Mouse (Mus musculus) naive thymus-derived CD4-positive, alpha-beta T cell, adult 2 months (primary cell): Measurements from ENCODE around the gene Lmo7.

Experiments
- DNase-seq: peaks from one replicate; pipeline ENCODE4 v3.0.0-alpha.2; 2011; ENCODE audit warnings: low read depth

The Lmo7 gene

DNA sequence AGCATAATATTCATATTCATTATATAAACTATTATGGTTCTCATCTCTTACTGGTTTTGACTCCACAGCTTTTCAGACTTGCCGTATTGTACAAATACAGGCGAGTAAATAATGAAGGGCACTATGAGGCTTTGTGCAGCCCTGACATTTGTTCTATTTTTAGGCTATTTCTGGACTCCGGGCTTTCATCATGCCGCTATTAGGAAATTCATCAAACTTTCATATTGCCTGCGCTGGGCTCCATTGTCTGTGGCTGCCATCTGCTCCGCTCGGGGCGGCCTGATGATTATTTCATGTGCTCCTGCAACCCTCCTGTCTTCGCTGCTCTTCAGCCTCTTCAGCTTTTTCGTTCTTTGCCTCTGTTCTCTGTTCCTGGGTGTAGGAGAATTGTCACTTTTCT, 50.3 kb downstream of the Lmo7 start:
- DNase-seq, result no peak

DNA sequence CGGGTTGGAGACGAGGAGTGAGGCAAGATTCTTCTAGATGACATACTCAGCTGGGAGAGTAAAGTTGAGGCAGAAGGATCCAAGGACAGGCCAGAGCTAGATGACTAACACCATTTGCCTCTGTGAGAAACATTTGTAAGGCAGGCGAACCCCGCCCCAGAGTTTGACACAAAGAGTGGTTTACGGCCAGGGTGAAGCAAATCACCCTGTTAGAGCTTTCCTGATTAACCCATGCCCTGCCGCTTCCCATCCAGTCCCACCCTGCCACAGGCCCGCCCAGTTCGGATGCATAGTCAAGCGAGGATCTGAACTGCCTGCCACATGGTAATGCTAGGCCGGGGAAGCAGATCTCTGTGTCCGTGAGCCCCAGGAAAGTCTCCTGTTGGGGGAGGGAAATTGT, 51.5 kb downstream of the Lmo7 start:
- DNase-seq, result no peak

DNA sequence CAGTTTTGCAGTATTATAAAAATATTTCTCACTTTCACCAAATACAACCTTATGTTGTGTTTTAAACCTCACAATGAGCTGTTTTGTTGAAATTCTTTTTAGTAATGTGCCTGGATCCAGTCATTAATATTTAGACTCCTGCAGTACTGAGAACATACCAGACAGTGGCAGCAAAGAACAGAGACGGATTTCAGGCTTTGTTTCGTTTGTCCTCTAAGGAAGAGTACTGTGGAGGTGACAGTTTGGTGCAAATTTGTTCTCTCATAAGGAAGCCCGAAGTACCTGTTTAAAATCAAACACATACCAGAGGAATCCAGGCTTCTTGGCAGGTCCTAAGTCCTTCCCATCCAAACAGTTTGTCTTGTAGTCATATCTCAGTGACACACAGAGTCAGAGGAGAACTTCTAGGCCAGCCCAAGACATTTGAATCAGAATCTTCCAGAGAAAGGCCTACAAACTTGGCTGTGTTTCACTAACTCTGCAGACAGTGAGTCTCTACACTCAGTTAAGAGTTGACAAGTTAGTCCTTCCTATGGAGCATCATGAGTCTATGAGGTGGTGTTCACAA, 52.3 kb downstream of the Lmo7 start:
- no peak for DNase-seq

DNA sequence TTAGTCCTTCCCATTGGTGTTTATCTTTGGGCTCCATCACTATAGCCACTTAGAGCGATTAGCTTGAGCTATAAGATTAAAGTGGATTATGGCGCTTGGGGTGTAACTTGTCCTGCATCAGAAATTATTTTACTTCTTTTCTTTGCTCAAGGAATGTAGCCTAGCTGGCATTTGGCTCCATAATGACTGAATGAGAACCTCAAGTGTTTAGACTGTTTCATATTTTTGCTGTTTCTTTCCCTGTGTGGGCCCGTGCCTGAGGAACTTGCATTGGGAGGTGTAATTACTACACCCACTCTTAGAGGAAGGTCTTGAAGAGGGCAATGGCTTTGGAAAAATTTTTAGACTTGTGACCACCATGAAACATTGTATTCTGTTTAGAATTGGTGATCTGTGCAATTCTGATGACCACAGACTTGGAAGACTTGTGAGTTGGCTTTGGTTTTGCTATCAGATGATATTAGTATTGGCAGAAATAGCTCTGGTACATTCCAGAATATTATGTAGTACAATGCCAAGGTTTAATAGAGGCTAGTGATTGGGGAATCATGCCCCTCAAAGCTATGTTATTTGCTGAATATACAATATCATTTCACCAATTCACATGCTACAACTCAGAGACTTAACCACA, 54.7 kb downstream of the Lmo7 start:
- no peak for DNase-seq

GRCm38 (mm10) chr14:101787903-101788302, 58.1 kb downstream of the Lmo7 start:
- DNase-seq, result no peak

DNA sequence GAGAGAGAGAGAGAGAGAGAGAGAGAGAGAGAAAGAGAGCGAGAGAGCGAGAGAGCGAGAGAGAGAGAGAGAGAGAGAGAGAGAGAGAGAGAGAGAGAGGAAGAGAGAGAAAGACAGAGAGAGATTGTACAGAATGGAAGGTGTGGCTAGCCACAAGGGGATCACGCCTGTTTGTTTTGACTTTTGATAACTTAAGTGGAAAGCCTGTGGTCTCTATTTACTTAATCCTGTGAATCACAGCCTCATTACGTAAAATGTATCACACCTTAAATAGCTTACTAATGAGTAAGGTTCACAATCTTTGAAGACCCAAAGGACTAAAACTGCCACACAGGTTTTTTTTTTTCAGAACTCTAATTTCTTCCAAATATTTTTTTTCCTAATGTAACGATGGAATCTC, 58.7 kb downstream of the Lmo7 start:
- DNase-seq, result no peak

GRCm38 (mm10) chr14:101794553-101795177, 64.9 kb downstream of the Lmo7 start:
- no peak for DNase-seq

DNA sequence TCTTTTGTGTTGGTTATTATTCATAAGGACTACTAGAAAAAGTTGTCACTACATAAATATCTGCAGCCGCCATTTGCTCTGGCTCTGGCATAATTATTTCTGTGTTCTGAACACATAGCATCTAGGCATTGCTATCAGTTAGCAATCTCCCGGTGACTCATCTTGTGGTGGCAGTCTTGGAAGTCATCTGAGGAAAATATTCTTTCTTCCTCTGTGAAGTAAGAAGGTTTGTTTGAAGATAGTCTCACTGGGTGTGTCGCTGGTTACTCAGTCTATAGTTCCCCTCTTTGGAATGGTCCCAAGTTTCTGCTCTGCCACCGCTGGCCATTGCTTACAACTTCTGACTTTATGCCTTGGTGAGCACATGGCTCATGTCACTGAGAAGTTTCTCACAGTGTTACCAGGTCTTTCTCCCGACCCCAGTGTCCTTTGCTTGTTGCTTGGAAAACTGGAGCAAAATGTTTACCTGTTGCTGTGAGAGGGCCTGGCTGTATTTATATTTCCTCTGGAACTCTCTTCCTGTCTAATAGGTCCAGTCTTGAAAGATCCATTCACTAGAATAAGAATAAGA, 68.3 kb downstream of the Lmo7 start:
- no peak for DNase-seq

DNA sequence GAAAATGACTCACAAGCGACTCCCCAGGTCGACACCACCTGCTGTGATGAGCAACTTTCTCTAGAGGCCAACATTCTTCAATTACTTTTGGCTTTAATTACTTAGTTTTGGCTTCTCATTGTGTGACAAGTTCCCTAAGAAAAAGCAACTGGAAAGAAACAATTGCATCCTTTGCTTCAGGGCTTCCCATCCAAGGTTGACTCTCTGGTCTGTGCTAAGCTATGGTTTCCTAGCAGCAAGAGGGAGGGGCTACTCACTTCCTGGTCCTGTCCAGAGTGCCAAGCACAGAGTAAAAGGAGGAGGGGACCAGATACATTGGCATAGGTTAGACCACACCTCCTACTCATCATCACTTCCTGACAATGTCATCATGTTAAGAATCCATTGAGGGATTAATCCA, 69.0 kb downstream of the Lmo7 start:
- no peak for DNase-seq

DNA sequence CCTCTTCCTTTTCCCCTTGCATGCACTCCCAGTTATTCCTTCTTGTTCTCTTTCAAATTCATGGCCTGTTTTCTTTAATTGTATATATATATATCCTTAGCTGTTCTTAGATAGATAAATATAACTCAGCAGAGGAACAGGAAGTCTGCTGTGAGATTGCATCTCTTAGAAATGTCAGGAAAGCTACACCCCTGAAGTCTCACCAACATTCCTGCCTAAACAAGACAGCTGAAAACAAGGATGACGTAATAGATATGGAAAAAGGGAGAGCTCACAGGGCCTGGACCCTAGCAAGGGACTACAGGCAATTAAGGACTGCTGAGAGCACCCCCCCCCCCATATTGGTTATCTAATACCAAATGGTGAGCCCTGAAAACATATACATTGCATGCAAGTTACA, 71.9 kb downstream of the Lmo7 start:
- no peak for DNase-seq

GRCm38 (mm10) chr14:101804119-101804518, 74.4 kb downstream of the Lmo7 start:
- DNase-seq, result no peak

- DNase-seq, result no peak
Observed at GRCm38 (mm10) chr14:101804562-101805327, 75.0 kb downstream of the Lmo7 start.

GRCm38 (mm10) chr14:101805328-101805697, 75.6 kb downstream of the Lmo7 start:
- no peak for DNase-seq

DNA sequence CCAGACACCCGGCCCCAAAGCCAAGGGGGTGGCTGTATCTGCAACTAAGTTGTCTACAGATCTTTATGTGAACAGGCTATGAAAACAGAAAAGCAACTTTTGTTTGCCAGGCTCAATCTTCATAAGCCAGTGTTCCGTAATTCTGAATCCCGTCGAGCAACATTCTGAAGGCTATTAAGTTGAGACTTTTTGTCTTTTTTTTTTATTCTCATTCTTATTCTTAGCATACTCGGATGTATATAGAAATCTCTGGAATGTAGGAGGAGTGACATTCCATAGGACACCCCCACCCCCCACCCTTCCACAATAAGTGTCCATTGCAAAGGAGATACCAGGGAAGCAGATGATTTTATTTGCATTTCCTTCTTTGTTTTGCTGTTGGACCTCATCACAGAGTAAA, 76.3 kb downstream of the Lmo7 start:
- DNase-seq, result no peak

DNA sequence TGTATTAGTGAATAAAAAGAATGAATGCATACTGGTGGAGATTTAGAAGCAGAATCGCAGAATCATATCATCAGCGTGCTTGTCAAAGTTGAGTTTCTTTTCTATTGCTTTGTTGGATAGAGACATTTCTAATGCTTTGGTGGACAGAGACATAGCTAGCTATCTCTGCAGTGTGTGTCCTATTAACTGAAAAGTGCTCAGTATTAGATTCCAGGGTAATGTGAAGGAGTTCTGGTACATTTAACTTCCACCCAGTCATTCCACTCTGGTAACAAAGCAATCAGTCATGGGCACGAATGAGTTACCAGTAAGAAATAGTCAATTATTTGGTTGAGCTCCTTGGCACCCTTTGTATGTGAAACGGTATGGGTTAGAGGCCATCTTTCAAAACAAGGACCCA, 76.8 kb downstream of the Lmo7 start:
- DNase-seq, result no peak

- DNase-seq, result no peak
Observed at GRCm38 (mm10) chr14:101816450-101816849, 86.7 kb downstream of the Lmo7 start.

GRCm38 (mm10) chr14:101822390-101822789, 92.6 kb downstream of the Lmo7 start:
- DNase-seq, result no peak

DNA sequence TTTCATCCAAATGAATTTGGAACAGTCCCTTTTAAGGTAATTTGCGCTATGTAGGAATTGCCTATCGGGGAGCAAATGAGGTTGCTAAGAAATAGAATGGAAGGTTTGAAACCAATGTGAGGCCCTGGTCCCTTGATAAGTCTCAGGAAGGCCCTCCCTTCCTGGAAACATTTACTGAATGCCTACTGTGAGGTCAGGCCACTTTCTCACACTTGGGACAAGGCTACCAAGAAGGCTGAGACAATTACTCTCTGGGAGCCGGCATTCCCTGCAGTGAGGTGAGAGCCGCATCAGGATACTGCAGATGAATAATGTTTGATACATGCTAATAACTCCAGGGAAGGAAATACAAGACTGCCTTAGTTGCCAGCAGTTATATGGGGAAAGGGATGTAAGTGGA, 93.1 kb downstream of the Lmo7 start:
- DNase-seq, result no peak

- DNase-seq, result no peak
Observed at GRCm38 (mm10) chr14:101829676-101830075, 99.9 kb downstream of the Lmo7 start.

GRCm38 (mm10) chr14:101830116-101830515, 100.4 kb downstream of the Lmo7 start:
- no peak for DNase-seq

DNA sequence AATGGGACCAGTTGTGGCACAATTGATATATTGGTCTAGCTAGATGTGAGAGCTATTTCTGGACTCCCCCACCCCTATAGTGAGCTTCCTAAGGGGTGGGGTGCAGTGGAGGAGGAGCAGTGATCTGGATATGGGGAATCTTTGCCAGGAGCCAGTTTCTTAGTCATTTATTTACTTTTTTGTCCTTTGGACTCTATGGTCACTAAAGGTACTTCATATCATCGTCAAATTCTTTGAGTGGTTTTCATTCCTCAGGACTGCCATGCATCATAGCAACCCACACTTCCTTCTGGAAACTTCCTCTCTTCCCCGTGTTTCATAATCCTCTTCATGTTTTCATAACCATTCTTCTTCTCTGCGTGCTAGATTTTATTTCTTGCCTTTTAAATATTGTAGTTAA, 104.4 kb downstream of the Lmo7 start:
- no peak for DNase-seq

GRCm38 (mm10) chr14:101836401-101836800, 106.6 kb downstream of the Lmo7 start:
- no peak for DNase-seq

GRCm38 (mm10) chr14:101837176-101837575, 107.4 kb downstream of the Lmo7 start:
- no peak for DNase-seq
